In the genomic region with DNA sequence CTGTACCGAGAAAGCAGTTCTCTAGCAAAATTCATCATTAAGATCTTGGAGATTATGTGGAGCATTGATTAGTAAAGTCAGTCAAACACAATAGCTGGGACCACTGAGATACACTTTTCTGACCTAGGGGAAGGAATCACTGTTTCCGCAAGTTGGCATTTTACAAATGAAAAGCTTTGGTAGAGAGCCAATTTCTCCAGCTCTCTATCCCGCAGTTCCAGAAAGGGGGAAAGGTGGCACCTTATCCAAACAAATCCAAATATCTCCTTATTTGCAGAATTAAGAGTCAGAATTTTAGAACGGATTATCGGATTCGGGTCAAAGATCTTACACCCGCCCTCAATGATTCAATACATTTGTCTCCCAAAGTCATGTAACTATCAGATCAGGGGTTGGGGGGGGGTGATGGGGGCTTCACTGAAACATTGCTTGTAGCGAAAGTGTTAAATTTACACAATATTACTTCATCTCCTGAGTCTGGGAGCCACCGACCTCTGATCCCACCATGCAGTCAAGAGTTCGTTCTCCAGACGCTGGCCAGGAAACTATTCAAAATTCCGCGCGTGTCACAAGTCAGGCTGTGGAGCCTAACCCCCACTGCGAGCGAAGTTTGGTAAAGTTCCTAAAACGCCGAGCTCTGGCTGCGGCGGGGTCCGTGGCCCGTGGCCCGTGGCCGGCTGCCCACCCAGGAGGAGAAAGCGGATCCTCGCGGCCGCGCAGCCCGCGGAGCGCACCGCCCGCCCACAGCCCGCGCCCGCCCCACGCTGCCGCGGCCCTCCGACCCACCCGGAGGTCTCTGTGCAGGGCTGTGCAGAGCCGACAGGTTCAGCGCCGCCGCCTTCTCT, we compare ENCODE assay signal across 8 mouse cellular contexts. TPM values are rescaled to one million over a fixed set of nuclear protein-coding genes. Genes with fewer than 3 reads are reported as not detected.
DNase-seq lines count a peak whose midpoint lies in the region; ATAC-seq lines count a peak whose summit lies in the region.

No protein-coding gene starts in this region.

- H3K9me3 ChIP-seq in forebrain, embryonic 10.5 days, result no peaks in the 10 kb centered on the region
- H3K9me3 ChIP-seq in limb, embryonic 15.5 days, result no peaks in the 10 kb centered on the region
- H3K9me3 ChIP-seq in neural tube, embryonic 15.5 days (replicated peaks), result no peaks in the 10 kb centered on the region

- H3K36me3 ChIP-seq in forebrain, embryonic 10.5 days (replicated peaks), result no peaks in the 10 kb centered on the region
- no peaks in the 10 kb centered on the region for H3K36me3 ChIP-seq in limb, embryonic 15.5 days
- H3K36me3 ChIP-seq in neural tube, embryonic 15.5 days, result no peaks in the 10 kb centered on the region

- H3K9ac ChIP-seq in limb, embryonic 15.5 days, result peak overlapping the region; percentile 65
- peak overlapping the region; percentile 58 for H3K9ac ChIP-seq in neural tube, embryonic 15.5 days (replicated peaks)

- peak; percentile 66 for ATAC-seq in limb, embryonic 15.5 days (ENCODE audit: insufficient number of reproducible peaks, low FRiP score, low TSS enrichment, low read depth)
- ATAC-seq in neural tube, embryonic 15.5 days (ENCODE audit: low FRiP score), result no peak

- peaks cover 30% of the 10 kb centered on the region for H3K4me1 ChIP-seq in forebrain, embryonic 10.5 days
- H3K4me1 ChIP-seq in limb, embryonic 15.5 days, result peaks cover 14% of the 10 kb centered on the region
- H3K4me1 ChIP-seq in neural tube, embryonic 15.5 days, result peaks cover 23% of the 10 kb centered on the region

- peak; percentile 11 for DNase-seq in retina, postnatal 1 day
- DNase-seq in retina, embryonic 14.5 days (ENCODE audit: low spot score), result no peak
- no peak for DNase-seq in forebrain, embryonic 10.5 days (ENCODE audit: extremely low spot score, low spot score)
- DNase-seq in adrenal gland, postnatal 14 days, result no peak
- DNase-seq in right cerebral cortex, adult 2 months (ENCODE audit: low spot score in 2 of 2), result no peak
- DNase-seq in cerebellum, adult 8-10 months, result no peak

- peak overlapping the region; percentile 93 for H3K4me2 ChIP-seq in limb, embryonic 15.5 days
- peak overlapping the region; percentile 98 for H3K4me2 ChIP-seq in neural tube, embryonic 15.5 days

- 5% methylated on average over 46 of the region's 46 CpGs for WGBS in forebrain, embryonic 10.5 days
- 5% methylated on average over 46 of the region's 46 CpGs for WGBS in limb, embryonic 15.5 days
- WGBS in neural tube, embryonic 15.5 days, result 6% methylated on average over 42 of the region's 46 CpGs

- H3K4me3 ChIP-seq in forebrain, embryonic 10.5 days, result peak overlapping the region; percentile 65
- peak overlapping the region; percentile 80 for H3K4me3 ChIP-seq in limb, embryonic 15.5 days
- H3K4me3 ChIP-seq in neural tube, embryonic 15.5 days (replicated peaks), result peak overlapping the region; percentile 67

- H3K27ac ChIP-seq in forebrain, embryonic 10.5 days, result peak overlapping the region; percentile 81
- H3K27ac ChIP-seq in limb, embryonic 15.5 days, result no peak overlapping the region
- H3K27ac ChIP-seq in neural tube, embryonic 15.5 days (replicated peaks), result no peak overlapping the region

- H3K27me3 ChIP-seq in forebrain, embryonic 10.5 days (ENCODE audit: poor library complexity, severe bottlenecking), result peaks cover 50% of the 10 kb centered on the region
- H3K27me3 ChIP-seq in limb, embryonic 15.5 days, result no peaks in the 10 kb centered on the region
- H3K27me3 ChIP-seq in neural tube, embryonic 15.5 days (replicated peaks), result peaks cover 11% of the 10 kb centered on the region

RNA-seq across cellular contexts. Expression of a gene that starts 0.6 kb away (rescaled TPM):
- 3.2 and 3.7 TPM in 2 replicates for polyA plus RNA-seq in forebrain, embryonic 10.5 days (2016; fragmentation: Nextera tagmentation; extraction: Ambion mirVana)
- polyA plus RNA-seq in limb, embryonic 15.5 days (2015; fragmentation: Nextera tagmentation; extraction: Ambion mirVana), result 8.3 and 8.7 TPM in 2 replicates
- polyA plus RNA-seq in neural tube, embryonic 15.5 days (2015; fragmentation: Nextera tagmentation; extraction: Ambion mirVana), result 1.1 and 3.6 TPM in 2 replicates
- total RNA-seq in adrenal gland, postnatal 14 days (2021), result 1.8 and 5.2 TPM in 2 replicates

RNA-seq across cellular contexts. Expression of a gene that starts 25.9 kb away (rescaled TPM):
- polyA plus RNA-seq in forebrain, embryonic 10.5 days (2016; fragmentation: Nextera tagmentation; extraction: Ambion mirVana), result 0.12 and 0.14 TPM in 2 replicates
- 0.20 TPM in 1 of 2 replicates, not detected in the other for polyA plus RNA-seq in limb, embryonic 15.5 days (2015; fragmentation: Nextera tagmentation; extraction: Ambion mirVana)
- polyA plus RNA-seq in neural tube, embryonic 15.5 days (2015; fragmentation: Nextera tagmentation; extraction: Ambion mirVana), result 0.35 TPM in 1 of 2 replicates, not detected in the other
- total RNA-seq in adrenal gland, postnatal 14 days (2021), result not detected in 2 replicates

RNA-seq across cellular contexts. Expression of a gene that starts 30.1 kb away (rescaled TPM):
- polyA plus RNA-seq in forebrain, embryonic 10.5 days (2016; fragmentation: Nextera tagmentation; extraction: Ambion mirVana), result 54.2 and 54.7 TPM in 2 replicates
- polyA plus RNA-seq in limb, embryonic 15.5 days (2015; fragmentation: Nextera tagmentation; extraction: Ambion mirVana), result 33.7 and 35.3 TPM in 2 replicates
- 52.6 and 60.0 TPM in 2 replicates for polyA plus RNA-seq in neural tube, embryonic 15.5 days (2015; fragmentation: Nextera tagmentation; extraction: Ambion mirVana)
- 9.0 and 10.6 TPM in 2 replicates for total RNA-seq in adrenal gland, postnatal 14 days (2021)
